Mouse (Mus musculus): ENCODE data around the gene Hpca. TPM values are rescaled to one million over a fixed set of nuclear protein-coding genes. Genes with fewer than 3 reads are reported as not detected.

Gene Hpca
- polyA plus RNA-seq, 2 experiments = 0.94 to 2.1 TPM

- no peak for DNase-seq (ENCODE audit: low spot score)
- no peak for ATAC-seq (ENCODE audit: low FRiP score, low read depth)
- Histone ChIP-seq H3K4me3 (replicated peaks; ENCODE audit: low read length) (no peak overlapping the region), H3K27ac (replicated peaks; ENCODE audit: low read depth, low read length) (no peak overlapping the region), H3K4me1 (ENCODE audit: control insufficient read depth, insufficient read depth, low read length) (peaks cover 11% of the 10 kb centered on the region), H3K27me3 (ENCODE audit: control insufficient read depth, insufficient read depth, low read length) (peaks cover 27% of the 10 kb centered on the region), H3K9me3 (ENCODE audit: control insufficient read depth, low read length) (no peaks in the 10 kb centered on the region), H3K36me3 (ENCODE audit: control insufficient read depth, insufficient read depth, low read length) (no peaks in the 10 kb centered on the region), H3K4me2 (replicated peaks; ENCODE audit: low read depth, low read length, severe bottlenecking) (no peak overlapping the region), H3K9ac (ENCODE audit: low read depth, low read length, severe bottlenecking) (no peak overlapping the region)
- no peak for TF ChIP-seq POLR2A (IDR thresholded peaks at IDR 0.05; ENCODE audit: borderline replicate concordance, extremely low read depth, insufficient read depth, insufficient read length)
- WGBS = 85% methylated on average over 14 of the region's 14 CpGs
Observed at GRCm38 (mm10) chr4:129117720-129118510, 3.9 kb downstream of the Hpca start.

- TF ChIP-seq POLR2A (IDR thresholded peaks at IDR 0.05; ENCODE audit: borderline replicate concordance, extremely low read depth, insufficient read depth, insufficient read length) = no peak
- Histone ChIP-seq H3K36me3 (ENCODE audit: control insufficient read depth, insufficient read depth, low read length) (no peaks in the 10 kb centered on the region), H3K9ac (ENCODE audit: low read depth, low read length, severe bottlenecking) (no peak overlapping the region), H3K27me3 (ENCODE audit: control insufficient read depth, insufficient read depth, low read length) (peaks cover 16% of the 10 kb centered on the region), H3K4me3 (replicated peaks; ENCODE audit: low read length) (no peak overlapping the region), H3K9me3 (ENCODE audit: control insufficient read depth, low read length) (no peaks in the 10 kb centered on the region), H3K4me1 (ENCODE audit: control insufficient read depth, insufficient read depth, low read length) (peaks cover 11% of the 10 kb centered on the region), H3K4me2 (replicated peaks; ENCODE audit: low read depth, low read length, severe bottlenecking) (no peak overlapping the region), H3K27ac (replicated peaks; ENCODE audit: low read depth, low read length) (no peak overlapping the region)
- ATAC-seq (ENCODE audit: low FRiP score, low read depth) (no peak), DNase-seq (ENCODE audit: low spot score) (no peak)
- 95% methylated on average over 8 of the region's 8 CpGs for WGBS
Observed at GRCm38 (mm10) chr4:129116703-129117102, 5.1 kb downstream of the Hpca start.

- no peak overlapping the region for H3K9ac ChIP-seq (ENCODE audit: low read depth, low read length, severe bottlenecking)
- no peaks in the 10 kb centered on the region for H3K9me3 ChIP-seq (ENCODE audit: control insufficient read depth, low read length)
- no peak for TF ChIP-seq POLR2A (IDR thresholded peaks at IDR 0.05; ENCODE audit: borderline replicate concordance, extremely low read depth, insufficient read depth, insufficient read length)
- H3K4me2 ChIP-seq (replicated peaks; ENCODE audit: low read depth, low read length, severe bottlenecking) = no peak overlapping the region
- H3K4me1 ChIP-seq (ENCODE audit: control insufficient read depth, insufficient read depth, low read length) = no peaks in the 10 kb centered on the region
- WGBS = 33% methylated on average over 28 of the region's 28 CpGs
- no peaks in the 10 kb centered on the region for H3K27me3 ChIP-seq (ENCODE audit: control insufficient read depth, insufficient read depth, low read length)
- peak; percentile 74 for DNase-seq (ENCODE audit: low spot score)
- ATAC-seq (ENCODE audit: low FRiP score, low read depth) = peak; percentile 66; the same call in 1 of the 2 replicates
- H3K27ac ChIP-seq (replicated peaks; ENCODE audit: low read depth, low read length) = no peak overlapping the region
- H3K4me3 ChIP-seq (replicated peaks; ENCODE audit: low read length) = no peak overlapping the region
- H3K36me3 ChIP-seq (ENCODE audit: control insufficient read depth, insufficient read depth, low read length) = no peaks in the 10 kb centered on the region
Observed at GRCm38 (mm10) chr4:129113083-129113988, 8.5 kb downstream of the Hpca start.

GRCm38 (mm10) chr4:129112231-129112630 lies 9.6 kb downstream of the Hpca start:
- Histone ChIP-seq H3K4me3 (replicated peaks; ENCODE audit: low read length) (no peak overlapping the region), H3K9me3 (ENCODE audit: control insufficient read depth, low read length) (no peaks in the 10 kb centered on the region), H3K9ac (ENCODE audit: low read depth, low read length, severe bottlenecking) (no peak overlapping the region), H3K36me3 (ENCODE audit: control insufficient read depth, insufficient read depth, low read length) (no peaks in the 10 kb centered on the region), H3K27ac (replicated peaks; ENCODE audit: low read depth, low read length) (no peak overlapping the region), H3K4me1 (ENCODE audit: control insufficient read depth, insufficient read depth, low read length) (no peaks in the 10 kb centered on the region), H3K4me2 (replicated peaks; ENCODE audit: low read depth, low read length, severe bottlenecking) (no peak overlapping the region), H3K27me3 (ENCODE audit: control insufficient read depth, insufficient read depth, low read length) (no peaks in the 10 kb centered on the region)
- no peak for DNase-seq (ENCODE audit: low spot score)
- WGBS = 60% methylated on average over 12 of the region's 13 CpGs
- ATAC-seq (ENCODE audit: low FRiP score, low read depth) = no peak
- TF ChIP-seq POLR2A (IDR thresholded peaks at IDR 0.05; ENCODE audit: borderline replicate concordance, extremely low read depth, insufficient read depth, insufficient read length) = no peak

DNA sequence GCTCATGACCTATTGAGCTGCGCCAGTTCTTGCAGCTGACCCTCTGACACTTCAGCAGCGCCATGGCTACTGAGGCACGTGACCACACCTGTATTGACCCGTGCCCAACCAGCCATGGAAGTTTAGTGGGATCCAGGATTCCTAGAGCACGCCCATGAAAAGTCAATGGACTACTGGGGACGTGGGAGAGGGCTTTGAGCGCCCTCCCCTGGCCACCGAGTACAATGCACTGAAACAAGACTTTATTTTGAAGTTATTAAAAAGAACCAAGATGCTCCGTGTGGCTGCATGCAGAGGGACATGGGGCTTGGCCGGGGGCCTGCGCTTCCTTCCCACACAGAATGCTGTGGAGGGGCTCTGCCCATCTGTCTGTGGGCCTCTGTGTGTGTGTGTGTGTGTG lies 10.5 kb downstream of the Hpca start:
- H3K27me3 ChIP-seq (ENCODE audit: control insufficient read depth, insufficient read depth, low read length) = no peaks in the 10 kb centered on the region; the same call in 1 of the 2 replicates
- no peak for TF ChIP-seq POLR2A (IDR thresholded peaks at IDR 0.05; ENCODE audit: borderline replicate concordance, extremely low read depth, insufficient read depth, insufficient read length)
- DNase-seq (ENCODE audit: low spot score) = no peak
- H3K36me3 ChIP-seq (ENCODE audit: control insufficient read depth, insufficient read depth, low read length) = no peaks in the 10 kb centered on the region
- H3K27ac ChIP-seq (replicated peaks; ENCODE audit: low read depth, low read length) = no peak overlapping the region
- no peak for ATAC-seq (ENCODE audit: low FRiP score, low read depth)
- H3K9ac ChIP-seq (ENCODE audit: low read depth, low read length, severe bottlenecking) = no peak overlapping the region
- WGBS = 62% methylated on average over 11 of the region's 11 CpGs
- H3K4me2 ChIP-seq (replicated peaks; ENCODE audit: low read depth, low read length, severe bottlenecking) = no peak overlapping the region
- no peak overlapping the region for H3K4me3 ChIP-seq (replicated peaks; ENCODE audit: low read length)
- H3K9me3 ChIP-seq (ENCODE audit: control insufficient read depth, low read length) = no peaks in the 10 kb centered on the region
- no peaks in the 10 kb centered on the region for H3K4me1 ChIP-seq (ENCODE audit: control insufficient read depth, insufficient read depth, low read length)
